Mouse (Mus musculus) brain, embryonic 18.5 days (tissue): Measurements from ENCODE around the gene Cmklr1.
"Not testable (repeated sequence)": the region's sequence is repeated elsewhere in the genome, so short reads cannot be mapped to it uniquely, and the experiment has no call there.

ENCODE experiments used
- DNase-seq: peaks from one replicate; pipeline ENCODE4 v3.0.0-alpha.2; 2012; ENCODE audit warnings: low read depth, low spot score

Gene Cmklr1

DNA sequence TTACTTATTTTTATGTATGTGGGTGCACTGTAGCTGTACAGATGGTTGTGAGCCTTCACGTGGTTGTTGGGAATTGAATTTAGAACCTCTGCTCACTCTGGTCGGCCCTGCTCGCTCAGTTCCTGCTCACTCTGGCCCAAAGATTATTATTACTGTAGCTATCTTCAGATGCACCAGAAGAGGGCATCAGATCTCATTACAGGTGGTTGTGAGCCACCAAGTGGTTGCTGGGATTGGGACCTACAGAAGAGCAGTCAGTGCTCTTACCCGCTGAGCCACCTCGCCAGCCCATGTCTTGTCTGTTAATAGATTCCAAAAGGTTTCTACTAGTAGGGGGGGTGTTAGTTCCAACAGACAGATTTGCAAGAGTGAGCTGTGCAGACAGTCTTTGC is 63.8 kb downstream of the Cmklr1 start:
- DNase-seq, result not testable (repeated sequence)

DNA sequence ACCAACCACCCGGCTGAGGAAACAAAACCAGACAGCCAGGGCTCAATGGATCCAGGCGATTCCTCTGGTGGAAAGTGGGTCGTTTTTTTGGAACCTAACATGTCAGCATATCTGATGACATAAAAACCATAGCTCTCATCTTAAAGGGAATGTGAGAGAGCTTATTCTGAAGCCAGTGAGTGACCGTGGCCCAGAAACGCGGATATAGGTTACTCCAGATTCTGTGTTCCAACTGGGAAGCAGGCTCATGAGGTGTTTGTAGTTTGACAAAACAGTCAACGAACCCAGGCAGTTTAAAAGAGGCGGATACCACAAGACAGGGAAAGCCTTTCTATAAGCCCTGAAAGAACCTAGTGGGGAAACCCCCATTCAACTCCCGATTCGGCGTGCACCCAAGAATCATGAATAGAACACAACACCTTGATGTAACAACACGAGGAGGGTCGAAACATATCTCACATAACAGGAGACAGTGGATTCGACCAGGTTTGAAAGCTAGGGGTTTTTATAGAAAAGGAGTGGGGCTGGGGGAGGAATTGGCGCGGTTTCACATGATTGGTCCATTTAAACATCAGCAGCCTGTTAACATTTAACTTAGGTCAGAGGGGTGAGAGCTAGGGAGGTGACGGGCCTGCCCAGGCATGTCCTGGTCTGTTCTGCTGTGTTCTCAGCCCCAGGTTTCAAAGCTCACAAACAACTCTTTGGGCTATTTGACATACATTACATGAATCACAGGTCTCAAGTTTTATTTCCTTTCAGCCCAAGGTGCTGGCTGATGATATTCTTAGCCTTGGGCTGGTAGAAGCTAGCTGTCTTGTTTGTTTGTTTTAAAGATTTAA is 64.4 kb downstream of the Cmklr1 start:
- not testable (repeated sequence) for DNase-seq

DNA sequence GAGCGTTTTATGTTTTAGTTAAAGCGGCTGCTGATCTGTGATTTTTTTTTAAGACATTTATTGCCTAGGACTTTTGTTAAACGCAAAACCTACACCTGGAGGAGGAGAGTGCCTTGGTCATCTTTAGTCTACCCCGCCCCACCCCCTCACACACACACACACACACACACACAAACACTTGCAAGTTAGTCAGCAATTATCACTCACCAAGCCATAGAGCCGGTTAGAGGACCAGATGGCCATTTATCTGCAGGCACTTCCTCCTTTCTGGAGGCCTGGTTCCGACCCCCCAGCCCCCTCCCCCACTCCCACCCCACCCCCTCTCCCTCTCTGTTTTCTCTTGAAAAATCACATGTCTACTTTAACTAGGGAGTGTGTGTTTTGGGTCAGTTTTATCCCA is 65.8 kb downstream of the Cmklr1 start:
- no peak for DNase-seq

DNA sequence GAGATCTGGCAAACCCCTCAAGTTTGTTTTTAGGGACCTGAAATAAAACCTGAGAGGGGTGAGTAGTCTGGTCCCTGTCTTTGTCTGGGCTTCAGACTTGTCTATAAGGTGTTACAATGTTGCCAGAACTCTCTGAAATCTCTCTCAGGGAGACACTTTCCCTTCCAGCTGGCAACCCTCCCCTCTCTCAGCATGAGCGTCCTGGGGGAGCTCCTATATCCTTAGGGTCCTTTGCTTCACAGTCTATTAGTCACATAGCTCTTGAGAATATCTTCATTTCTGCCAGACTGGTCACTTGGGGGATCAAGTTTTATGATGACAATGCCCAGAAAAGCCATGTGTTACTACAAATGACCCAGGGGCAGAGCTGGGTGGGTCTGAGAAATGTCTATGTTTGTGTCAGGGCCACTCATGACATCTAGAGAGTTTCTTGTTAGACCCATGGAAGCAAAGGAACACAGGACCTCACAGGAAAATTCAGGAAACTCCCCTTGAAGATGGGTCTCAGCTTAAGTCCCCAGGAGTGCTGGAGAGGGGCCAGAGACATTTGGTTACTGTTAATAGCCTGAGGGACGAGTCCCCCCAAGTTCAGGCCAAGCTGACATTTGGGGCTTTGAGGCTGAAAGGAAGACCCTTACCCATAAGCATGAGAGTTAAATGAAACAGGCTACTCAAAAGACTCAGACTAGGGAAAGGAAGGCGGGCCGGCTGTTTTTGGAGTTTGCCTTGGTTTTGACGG is 66.6 kb downstream of the Cmklr1 start:
- DNase-seq, result no peak

DNA sequence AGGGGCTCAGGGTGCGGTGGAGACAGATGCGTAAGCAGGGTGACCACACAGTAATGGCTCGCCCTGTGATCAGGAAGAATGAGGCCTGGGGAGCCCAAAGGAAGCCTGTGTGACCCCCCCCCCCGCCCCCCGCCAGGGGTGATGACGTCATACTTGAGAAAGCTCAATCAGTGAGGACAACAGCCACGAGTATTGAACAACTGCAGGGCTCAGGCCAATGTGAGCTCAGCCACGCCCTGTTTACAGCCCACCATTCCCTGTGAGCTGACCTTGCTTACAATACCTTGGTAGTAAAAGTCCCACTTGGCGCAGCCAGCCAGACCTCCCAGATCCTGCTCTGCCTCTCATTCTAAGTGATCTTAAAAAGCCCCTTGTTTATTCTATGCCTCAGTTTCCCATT is 69.4 kb downstream of the Cmklr1 start:
- DNase-seq, result no peak

DNA sequence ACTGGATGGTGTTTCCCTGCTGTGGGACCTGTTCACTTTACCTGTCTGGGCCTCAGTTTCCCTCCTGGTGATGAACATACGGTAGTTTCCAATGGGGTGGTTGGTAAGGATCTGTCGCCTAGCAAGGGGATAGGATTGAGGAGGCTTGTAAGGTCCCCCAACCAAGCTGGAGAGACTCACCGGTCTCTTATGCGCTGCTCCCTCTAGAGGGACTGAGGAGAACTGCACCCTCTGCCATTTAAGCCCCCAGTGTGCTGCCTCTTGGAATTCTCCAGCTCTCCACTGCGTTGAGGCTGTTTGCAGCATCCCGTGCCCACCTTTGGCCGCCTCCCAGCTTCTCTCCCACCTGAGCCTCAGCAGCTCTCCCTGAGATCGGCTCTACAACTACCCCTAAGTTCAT is 70.0 kb downstream of the Cmklr1 start:
- DNase-seq, result no peak

DNA sequence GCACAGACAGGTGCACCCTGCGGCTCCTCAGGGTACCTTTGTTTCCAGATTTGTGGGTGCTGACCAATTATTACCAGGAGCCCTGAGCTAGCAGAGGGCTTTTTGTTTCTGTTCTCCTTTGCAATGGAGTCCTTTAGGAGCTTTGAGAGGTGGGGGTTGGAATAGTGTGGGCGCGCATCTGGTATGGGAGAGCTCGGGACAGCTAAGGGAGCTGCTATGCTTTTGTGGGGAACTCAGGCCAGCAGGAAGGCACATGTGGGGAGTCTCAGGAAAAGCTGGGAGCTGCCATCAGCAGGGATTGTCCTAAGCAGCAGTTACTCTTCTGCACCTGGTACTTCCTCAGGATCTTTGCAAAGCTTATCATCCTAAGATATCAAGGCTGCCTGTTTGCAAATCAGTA is 71.1 kb downstream of the Cmklr1 start:
- DNase-seq, result no peak

DNA sequence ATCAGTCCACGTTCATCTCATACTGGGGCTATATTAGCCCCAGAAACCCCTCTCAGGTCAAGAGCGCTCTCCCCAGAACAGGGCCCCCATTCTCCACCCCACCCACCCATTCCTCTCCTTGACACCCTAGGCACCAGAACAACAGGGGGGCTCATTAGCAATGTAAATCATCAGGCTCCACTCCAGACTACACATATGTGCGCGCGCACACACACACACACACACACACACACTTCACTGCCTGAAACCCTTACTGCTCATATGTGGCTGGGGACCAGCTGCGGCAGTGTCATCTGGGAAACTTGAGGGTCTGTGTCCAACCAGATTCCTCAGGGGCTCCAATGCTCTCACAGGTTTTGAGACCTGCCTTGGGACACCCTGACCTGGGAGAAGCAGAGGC is 71.8 kb downstream of the Cmklr1 start:
- no peak for DNase-seq

DNA sequence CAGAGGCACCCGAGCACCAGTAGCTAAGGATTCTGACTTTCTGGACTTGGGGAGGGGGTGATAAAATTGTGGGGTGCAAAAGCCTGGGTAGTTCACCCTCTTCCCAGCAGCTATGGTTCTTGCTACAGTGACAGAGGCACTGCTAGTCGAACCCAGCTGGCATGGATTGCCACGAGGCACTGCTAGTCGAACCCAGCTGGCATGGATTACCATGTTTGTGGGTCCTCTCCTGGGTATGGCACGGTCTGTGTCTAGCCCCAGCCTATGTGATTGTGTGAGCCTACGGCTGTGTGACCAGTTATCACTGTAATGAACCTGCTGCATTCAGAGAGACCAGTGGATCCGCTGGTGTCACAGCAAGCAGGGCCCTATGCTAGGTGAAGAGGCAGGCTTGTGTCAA is 72.7 kb downstream of the Cmklr1 start:
- no peak for DNase-seq

DNA sequence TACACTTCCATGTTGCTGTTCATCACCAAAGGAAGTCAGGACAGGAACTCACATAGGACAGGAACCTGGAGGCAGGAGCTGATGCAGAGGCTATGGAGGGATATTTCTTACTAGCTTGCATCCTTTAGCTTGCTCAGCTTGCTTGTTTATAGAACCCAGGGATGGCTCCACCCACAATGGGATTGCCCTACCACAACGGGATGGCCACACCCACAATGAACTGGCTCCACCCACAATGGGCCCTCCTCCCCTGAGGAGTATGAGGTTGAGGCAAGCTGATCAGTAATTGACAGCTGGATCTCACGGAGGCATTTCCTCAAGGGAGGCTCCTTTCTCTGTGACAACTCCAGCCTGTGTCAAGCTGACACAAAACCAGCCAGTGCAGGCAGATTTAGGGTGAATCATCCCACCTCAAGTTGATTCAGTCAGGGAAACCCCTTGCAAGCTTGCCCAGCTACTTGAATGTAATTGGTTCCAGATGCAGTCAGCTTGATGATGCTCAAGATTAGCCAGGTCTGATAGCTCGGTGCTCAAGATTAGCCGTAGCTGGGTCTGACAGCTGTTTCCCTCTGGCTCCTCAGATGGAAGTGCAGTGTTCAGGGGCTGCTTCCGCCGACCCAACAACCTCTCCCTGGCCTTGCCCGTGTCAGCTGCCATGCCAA is 80.0 kb downstream of the Cmklr1 start:
- no peak for DNase-seq

DNA sequence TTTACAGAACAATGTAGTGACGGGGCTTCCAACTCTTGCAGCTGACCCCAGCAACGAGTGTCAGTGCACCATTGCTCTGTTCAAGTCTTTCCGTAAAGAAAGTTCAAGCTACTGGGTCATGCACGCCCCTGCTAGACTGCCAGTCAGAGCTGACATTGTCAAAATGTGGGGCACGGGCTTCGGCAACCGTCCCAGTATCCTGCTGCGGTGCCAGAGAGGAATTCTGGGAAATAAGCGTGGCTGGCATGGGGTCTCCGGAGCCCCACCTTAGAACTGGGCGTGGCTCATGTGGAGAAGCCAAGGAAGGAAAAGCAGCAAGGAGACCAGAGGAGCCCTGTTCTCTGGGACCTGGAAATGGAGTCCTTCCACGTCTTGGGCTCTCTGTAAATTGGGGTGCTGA is 84.4 kb downstream of the Cmklr1 start:
- no peak for DNase-seq

DNA sequence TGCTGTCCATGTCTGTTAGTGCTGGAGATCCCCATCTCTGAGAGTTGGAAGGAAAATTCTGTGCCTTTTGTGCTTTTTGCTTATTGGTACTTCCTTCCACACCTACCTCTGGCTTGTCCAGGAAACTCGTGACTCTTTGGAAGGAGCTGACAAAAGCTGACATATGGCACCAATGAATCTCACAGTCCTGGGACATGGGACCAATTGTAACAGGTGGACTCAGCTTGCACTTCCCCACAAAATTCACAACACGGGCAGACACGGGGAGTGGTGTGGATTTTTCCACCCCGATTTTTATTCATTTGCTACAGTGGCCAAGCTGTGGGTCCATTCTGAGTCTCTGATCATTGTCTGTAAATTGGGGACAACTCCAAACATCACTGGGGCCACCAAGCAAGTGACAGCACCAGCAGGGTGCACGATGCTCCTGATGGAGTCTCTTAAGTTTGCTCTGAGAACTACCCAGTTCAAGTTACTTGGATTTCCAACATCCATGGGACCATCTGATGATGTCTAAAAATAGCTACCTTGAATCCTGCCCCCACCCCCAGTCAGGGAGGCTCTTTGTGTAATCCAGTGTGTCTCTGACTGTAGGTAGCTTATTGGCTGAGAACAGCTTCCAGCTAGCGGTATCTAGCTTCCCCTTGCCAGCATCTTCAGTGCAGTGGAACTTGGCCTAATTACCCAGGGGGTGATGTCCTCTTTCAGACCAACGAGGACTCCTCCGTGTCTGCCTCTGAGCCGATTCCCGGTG is 84.9 kb downstream of the Cmklr1 start:
- no peak for DNase-seq

DNA sequence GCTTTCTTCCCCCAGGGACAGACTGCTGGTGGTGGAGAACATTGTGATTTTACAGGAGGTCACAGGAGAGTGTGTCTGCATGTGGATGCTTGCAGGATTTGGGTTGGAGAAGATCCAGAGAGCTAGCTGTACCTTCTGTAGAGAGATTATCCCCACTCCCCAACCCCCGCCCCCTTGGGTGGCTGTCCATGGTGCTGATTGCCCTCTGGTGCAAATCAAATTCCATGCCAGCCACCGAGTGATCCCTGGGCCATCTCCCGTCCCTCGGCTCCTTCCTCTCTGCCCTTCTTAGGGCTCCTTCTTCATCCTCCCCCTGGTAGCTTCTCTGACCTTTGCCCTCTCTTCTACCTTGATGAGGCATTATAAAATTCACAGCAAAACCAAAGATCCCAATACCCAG is 85.8 kb downstream of the Cmklr1 start:
- DNase-seq, result no peak
